Mouse (Mus musculus): ENCODE data around the gene Myt1. TPM values are rescaled to one million over a fixed set of nuclear protein-coding genes. Genes with fewer than 3 reads are reported as not detected.

Gene Myt1
- polyA plus RNA-seq, 1 experiment from 2014 or later = not detected

DNA sequence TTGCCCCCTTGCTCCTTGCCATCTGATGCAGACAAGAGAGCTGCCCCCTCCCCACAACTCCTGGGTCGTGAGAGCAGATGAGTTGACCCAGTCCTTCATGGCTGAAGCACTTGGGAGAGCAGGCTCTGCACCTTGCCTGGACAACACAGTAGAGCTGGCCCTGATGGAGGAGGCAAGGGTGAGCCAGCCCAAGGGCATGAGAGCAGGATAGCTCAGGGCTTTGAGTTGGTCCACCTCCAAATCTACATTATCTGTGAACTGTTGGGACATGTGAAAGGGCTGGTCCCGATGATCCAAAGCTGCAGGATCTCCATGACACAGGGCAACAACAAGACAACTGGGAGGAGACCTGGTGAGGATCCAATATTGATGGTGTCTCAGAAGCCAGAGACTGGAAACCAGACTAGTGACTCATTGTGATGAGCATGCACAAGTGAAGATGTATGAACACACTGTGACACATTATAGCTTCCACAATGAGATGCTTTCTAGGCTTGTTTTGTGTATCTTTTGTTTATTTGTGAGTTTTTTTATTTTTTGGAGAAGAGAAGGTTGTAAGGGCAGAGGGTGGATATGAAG lies 4.9 kb upstream of the Myt1 start:
- Histone ChIP-seq H3K4me2 (no peak overlapping the region), H3K27me3 (peaks cover under 1% of the 10 kb centered on the region; the same call in 1 of the 2 replicates), H3K4me3 (replicated peaks) (no peak overlapping the region), H3K4me1 (replicated peaks) (no peaks in the 10 kb centered on the region), H3K9ac (no peak overlapping the region), H3K36me3 (no peaks in the 10 kb centered on the region), H3K9me3 (replicated peaks) (no peaks in the 10 kb centered on the region), H3K27ac (no peak overlapping the region)
- ATAC-seq (ENCODE audit: low read depth) = no peak
- WGBS (ENCODE audit: insufficient replicate concordance) = 34% methylated on average over 2 of the region's 2 CpGs
- DNase-seq = no peak

DNA sequence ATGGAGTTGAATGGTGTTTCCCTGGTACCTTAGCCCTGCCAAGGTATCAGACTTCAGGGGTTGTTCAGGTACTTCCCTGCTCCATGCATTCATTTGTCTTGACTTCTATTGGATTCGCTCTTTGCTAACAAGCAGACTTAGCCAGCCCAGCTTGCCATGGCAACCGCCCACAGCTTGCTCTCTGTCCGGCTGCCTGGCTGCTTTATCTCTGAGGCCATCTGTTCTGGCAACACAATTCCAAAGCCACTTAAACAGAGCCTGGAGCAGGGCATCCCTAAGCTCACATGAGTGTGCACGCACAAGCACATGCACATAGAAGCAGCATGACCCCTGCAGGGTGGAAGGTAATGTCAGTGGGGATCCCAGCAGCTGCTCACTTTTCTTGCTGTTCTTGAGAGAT lies 4.1 kb upstream of the Myt1 start:
- WGBS (ENCODE audit: insufficient replicate concordance) = 30% methylated on average over 4 of the region's 4 CpGs
- no peak overlapping the region for H3K4me2 ChIP-seq
- H3K27ac ChIP-seq = no peak overlapping the region
- no peak overlapping the region for H3K4me3 ChIP-seq (replicated peaks)
- no peaks in the 10 kb centered on the region for H3K9me3 ChIP-seq (replicated peaks)
- ATAC-seq (ENCODE audit: low read depth) (no peak), DNase-seq (no peak)
- no peaks in the 10 kb centered on the region for H3K36me3 ChIP-seq
- peaks cover 9% of the 10 kb centered on the region; the same call in 1 of the 2 replicates for H3K27me3 ChIP-seq
- no peaks in the 10 kb centered on the region for H3K4me1 ChIP-seq (replicated peaks)
- H3K9ac ChIP-seq = no peak overlapping the region

DNA sequence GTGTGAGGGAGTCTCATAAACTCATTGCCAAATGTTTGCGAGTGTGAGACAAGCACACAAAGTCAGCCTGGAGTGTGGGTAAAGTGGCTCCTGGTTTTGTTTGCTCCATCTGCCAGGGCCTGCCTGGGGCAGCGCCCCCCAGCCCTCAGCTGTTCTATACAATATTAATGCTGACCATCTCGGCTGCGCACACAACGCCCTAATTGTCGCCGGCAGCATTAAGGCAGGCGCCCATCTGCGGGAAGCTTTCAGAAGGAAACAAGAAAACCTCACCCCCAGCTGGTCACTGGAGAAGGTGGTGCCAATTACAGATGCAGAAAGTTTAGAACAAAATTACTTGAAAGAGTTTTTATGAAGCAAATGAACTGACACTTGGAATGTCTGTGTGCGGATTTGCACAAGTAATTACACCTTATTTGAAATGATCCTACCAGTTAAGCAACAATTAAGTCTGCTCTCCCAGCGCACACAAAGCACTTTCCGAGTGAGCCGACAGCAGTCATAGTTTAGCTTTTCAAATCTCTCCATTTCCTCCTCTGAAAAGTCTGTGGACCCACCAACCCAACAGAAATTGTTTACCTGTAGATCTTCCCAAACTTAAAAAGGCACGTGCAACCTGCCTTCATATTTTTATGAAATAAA lies 875 bp downstream of the Myt1 start:
- Histone ChIP-seq H3K9me3 (replicated peaks) (no peaks in the 10 kb centered on the region), H3K4me3 (replicated peaks) (no peak overlapping the region), H3K36me3 (no peaks in the 10 kb centered on the region), H3K4me2 (no peak overlapping the region), H3K27ac (no peak overlapping the region), H3K4me1 (replicated peaks) (no peaks in the 10 kb centered on the region), H3K9ac (no peak overlapping the region), H3K27me3 (peaks cover 11% of the 10 kb centered on the region; the same call in 1 of the 2 replicates)
- DNase-seq (no peak), ATAC-seq (ENCODE audit: low read depth) (no peak)
- 36% methylated on average over 14 of the region's 14 CpGs for WGBS (ENCODE audit: insufficient replicate concordance)

DNA sequence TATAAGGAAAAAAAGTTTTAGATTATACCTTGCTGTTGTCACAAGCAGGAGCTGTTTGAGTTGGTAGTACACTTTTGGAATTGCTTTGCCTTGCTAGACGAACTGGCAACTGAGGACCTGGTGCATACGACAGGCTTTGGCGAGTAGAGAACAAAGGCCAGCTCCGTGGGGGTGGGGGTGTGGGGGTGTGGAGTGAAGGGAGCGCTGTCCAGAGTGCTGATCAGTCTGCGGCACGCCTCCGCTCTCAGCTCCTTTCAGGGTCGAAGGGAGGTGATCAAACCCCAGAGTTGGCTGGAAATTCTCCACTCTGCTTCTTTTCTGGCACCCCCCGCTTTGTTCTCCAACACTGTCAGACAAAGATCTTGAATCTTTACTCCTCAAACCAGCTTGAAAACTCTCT lies 1.5 kb downstream of the Myt1 start:
- H3K4me1 ChIP-seq (replicated peaks) = no peaks in the 10 kb centered on the region
- H3K9me3 ChIP-seq (replicated peaks) = no peaks in the 10 kb centered on the region
- no peak overlapping the region for H3K9ac ChIP-seq
- no peak overlapping the region for H3K4me3 ChIP-seq (replicated peaks)
- peaks cover 11% of the 10 kb centered on the region; the same call in 1 of the 2 replicates for H3K27me3 ChIP-seq
- no peak overlapping the region for H3K4me2 ChIP-seq
- no peak overlapping the region for H3K27ac ChIP-seq
- H3K36me3 ChIP-seq = no peaks in the 10 kb centered on the region
- ATAC-seq (ENCODE audit: low read depth) (no peak), DNase-seq (no peak)
- WGBS (ENCODE audit: insufficient replicate concordance) = 5% methylated on average over 10 of the region's 10 CpGs

DNA sequence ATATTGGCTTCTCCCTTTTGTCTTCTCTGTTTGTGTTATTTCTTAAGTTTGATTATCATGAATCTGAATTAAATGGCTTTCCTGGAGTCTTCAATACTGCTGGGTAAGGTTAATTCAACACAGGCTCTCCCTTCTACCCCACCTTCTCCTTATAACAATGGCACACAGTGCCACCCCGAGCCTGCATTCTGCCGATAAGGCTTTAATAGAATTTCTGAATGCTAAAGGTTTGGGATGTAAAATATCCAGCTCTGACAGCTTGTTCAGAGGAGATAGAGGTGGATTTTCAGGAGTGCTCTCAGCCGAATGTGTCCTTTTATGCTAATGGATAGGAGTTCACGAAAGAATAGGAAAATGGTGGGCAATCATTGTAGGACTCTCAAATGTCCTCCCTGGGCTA lies 2.1 kb downstream of the Myt1 start:
- no peak overlapping the region for H3K4me2 ChIP-seq
- H3K4me3 ChIP-seq (replicated peaks) = no peak overlapping the region
- WGBS (ENCODE audit: insufficient replicate concordance) = 52% methylated on average over 4 of the region's 4 CpGs
- DNase-seq (no peak), ATAC-seq (ENCODE audit: low read depth) (no peak)
- H3K27me3 ChIP-seq = peaks cover 11% of the 10 kb centered on the region; the same call in 1 of the 2 replicates
- no peaks in the 10 kb centered on the region for H3K36me3 ChIP-seq
- no peaks in the 10 kb centered on the region for H3K9me3 ChIP-seq (replicated peaks)
- H3K4me1 ChIP-seq (replicated peaks) = no peaks in the 10 kb centered on the region
- H3K9ac ChIP-seq = no peak overlapping the region
- no peak overlapping the region for H3K27ac ChIP-seq

DNA sequence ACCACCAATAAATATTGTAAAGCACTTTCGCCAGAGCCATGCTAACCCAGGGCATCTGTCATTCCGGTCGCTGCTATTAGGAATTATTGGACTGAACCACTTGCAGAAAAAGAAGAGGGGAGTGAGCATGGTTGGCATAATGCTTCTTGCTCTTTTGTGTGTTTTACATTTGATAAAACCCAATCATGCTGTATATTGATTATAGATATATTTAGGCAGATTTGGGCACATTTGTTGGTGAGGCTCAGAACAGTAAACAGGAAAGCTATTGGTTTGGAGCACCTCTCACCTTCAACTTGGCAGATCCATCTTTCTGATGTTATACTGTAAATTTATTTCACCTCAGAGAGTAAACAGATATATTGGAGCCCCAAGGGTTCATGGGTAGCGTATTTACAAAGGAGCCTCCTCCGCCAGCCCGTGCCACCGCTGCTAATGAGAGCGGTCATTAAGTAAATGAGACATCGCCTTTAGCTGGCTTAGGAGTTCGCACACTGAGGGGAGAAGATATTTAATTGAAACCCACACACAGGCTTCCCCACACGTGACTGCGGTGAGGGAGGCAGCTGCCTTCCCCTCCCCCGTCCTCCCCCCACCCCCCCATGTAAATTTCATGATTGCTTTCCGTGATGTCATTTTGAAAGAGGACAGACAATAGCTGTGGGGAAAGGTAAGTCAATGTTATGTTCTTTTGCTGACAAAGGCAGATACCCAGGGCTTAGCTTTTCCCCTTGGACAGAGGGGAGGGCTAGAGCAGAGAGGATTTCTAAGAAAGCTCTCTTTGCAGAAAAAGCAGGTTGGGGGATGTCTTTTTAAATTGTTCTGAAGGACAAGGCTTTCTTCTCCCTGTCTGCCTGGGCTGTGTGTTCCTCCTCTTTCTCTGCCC lies 3.8 kb downstream of the Myt1 start:
- no peaks in the 10 kb centered on the region for H3K4me1 ChIP-seq (replicated peaks)
- WGBS (ENCODE audit: insufficient replicate concordance) = 51% methylated on average over 14 of the region's 14 CpGs
- no peak overlapping the region for H3K4me2 ChIP-seq
- H3K9me3 ChIP-seq (replicated peaks) = no peaks in the 10 kb centered on the region
- ATAC-seq (ENCODE audit: low read depth) (no peak), DNase-seq (no peak)
- H3K27ac ChIP-seq = no peak overlapping the region
- peaks cover 11% of the 10 kb centered on the region; the same call in 1 of the 2 replicates for H3K27me3 ChIP-seq
- no peak overlapping the region for H3K9ac ChIP-seq
- H3K36me3 ChIP-seq = no peaks in the 10 kb centered on the region
- no peak overlapping the region for H3K4me3 ChIP-seq (replicated peaks)

DNA sequence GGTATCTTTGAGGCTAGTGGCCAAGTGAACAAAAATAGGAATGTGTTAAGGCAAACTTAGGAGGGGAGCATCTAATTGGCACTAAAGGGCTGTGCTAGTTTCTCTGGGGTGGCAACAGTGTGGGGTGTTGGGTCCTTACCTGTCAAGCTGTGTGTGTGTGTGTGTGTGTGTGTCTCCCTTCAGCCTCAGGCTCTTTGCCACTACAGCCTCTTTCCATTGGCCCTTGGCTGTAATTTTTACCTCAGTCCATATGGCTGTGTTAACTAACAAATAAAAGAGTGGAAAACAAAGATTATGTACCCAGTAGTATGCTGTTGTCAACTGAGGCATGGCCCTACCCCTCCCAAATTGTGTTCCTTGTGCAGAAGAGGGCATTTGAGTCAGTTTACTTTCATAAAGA lies 5.3 kb downstream of the Myt1 start:
- DNase-seq (no peak), ATAC-seq (ENCODE audit: low read depth) (no peak)
- peaks cover 8% of the 10 kb centered on the region; the same call in 1 of the 2 replicates for H3K27me3 ChIP-seq
- H3K4me3 ChIP-seq (replicated peaks) = no peak overlapping the region
- H3K4me2 ChIP-seq = no peak overlapping the region
- no peaks in the 10 kb centered on the region for H3K36me3 ChIP-seq
- no peaks in the 10 kb centered on the region for H3K9me3 ChIP-seq (replicated peaks)
- no peak overlapping the region for H3K27ac ChIP-seq
- no peaks in the 10 kb centered on the region for H3K4me1 ChIP-seq (replicated peaks)
- H3K9ac ChIP-seq = no peak overlapping the region

DNA sequence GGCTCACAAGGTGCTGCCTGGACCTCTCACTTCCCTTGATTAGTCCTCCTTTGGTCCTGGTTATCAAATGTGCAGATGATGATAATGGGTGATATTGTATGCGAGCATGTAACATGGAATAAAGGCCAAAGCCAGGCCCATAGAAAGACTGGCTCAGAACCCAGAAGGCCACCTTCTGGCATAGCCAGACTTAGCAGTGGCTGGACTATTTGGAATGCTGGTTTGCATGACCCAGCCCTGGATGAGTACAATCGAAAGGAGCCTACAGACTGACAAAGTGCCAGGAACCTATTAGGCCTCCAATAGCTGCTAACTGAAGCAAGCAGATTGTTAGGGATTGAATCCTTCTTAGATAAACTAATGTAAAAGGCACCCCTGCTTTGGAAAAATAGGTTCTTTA lies 6.3 kb downstream of the Myt1 start:
- ATAC-seq (ENCODE audit: low read depth) = no peak
- H3K27ac ChIP-seq = no peak overlapping the region
- H3K9ac ChIP-seq = no peak overlapping the region
- no peaks in the 10 kb centered on the region for H3K9me3 ChIP-seq (replicated peaks)
- no peaks in the 10 kb centered on the region for H3K4me1 ChIP-seq (replicated peaks)
- no peak for DNase-seq
- no peaks in the 10 kb centered on the region for H3K27me3 ChIP-seq
- H3K36me3 ChIP-seq = no peaks in the 10 kb centered on the region
- 56% methylated on average over 2 of the region's 2 CpGs for WGBS (ENCODE audit: insufficient replicate concordance)
- no peak overlapping the region for H3K4me3 ChIP-seq (replicated peaks)
- no peak overlapping the region for H3K4me2 ChIP-seq

DNA sequence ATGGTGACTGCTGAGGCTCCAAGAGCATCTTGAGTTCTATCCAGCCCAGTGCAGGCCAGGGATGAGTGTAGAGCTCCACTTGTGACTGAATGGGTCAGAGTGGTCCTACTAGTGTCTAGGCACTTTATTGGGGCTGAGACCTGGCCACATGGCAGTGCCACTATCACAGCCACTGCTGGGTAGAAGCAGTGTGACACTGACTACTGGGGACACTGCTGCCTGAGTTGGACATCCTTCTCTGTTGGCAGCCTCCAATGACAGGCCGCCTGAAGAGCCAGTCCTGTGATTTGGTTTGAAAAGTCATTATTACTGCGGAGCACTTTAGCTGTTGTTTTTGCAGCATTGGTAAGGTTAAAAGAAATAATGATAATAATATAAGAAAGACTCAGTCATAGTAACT lies 10.1 kb downstream of the Myt1 start:
- Histone ChIP-seq H3K9me3 (replicated peaks) (no peaks in the 10 kb centered on the region), H3K27ac (no peak overlapping the region), H3K4me2 (no peak overlapping the region), H3K36me3 (no peaks in the 10 kb centered on the region), H3K9ac (no peak overlapping the region), H3K4me1 (replicated peaks) (no peaks in the 10 kb centered on the region), H3K4me3 (replicated peaks) (no peak overlapping the region), H3K27me3 (no peaks in the 10 kb centered on the region)
- WGBS (ENCODE audit: insufficient replicate concordance) = 62% methylated on average over 2 of the region's 2 CpGs
- ATAC-seq (ENCODE audit: low read depth) (no peak), DNase-seq (no peak)

DNA sequence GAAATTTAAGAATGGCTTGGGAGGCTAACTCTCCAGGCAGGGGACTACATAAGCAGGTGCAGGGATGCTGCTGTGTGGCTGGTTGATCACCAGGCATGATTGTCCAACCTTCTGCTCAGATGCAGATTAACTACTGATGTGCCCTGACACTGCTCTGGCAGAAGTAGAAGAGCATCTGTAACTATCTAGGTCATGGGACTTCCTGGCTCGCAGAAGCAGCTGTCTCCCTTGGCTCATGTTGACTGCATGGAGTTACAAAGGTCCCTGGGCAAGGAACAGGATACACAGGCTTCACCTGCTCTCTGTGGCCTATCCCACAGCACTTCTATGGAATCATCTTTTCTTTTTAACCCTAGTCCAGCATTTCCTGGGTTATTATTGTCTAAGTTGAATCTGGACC lies 12.7 kb downstream of the Myt1 start:
- Histone ChIP-seq H3K4me2 (no peak overlapping the region), H3K9me3 (replicated peaks) (no peaks in the 10 kb centered on the region), H3K4me3 (replicated peaks) (no peak overlapping the region), H3K9ac (no peak overlapping the region), H3K27me3 (no peaks in the 10 kb centered on the region), H3K27ac (no peak overlapping the region), H3K4me1 (replicated peaks) (no peaks in the 10 kb centered on the region), H3K36me3 (no peaks in the 10 kb centered on the region)
- ATAC-seq (ENCODE audit: low read depth) (no peak), DNase-seq (no peak)
- 38% methylated on average over 1 of the region's 1 CpGs for WGBS (ENCODE audit: insufficient replicate concordance)

DNA sequence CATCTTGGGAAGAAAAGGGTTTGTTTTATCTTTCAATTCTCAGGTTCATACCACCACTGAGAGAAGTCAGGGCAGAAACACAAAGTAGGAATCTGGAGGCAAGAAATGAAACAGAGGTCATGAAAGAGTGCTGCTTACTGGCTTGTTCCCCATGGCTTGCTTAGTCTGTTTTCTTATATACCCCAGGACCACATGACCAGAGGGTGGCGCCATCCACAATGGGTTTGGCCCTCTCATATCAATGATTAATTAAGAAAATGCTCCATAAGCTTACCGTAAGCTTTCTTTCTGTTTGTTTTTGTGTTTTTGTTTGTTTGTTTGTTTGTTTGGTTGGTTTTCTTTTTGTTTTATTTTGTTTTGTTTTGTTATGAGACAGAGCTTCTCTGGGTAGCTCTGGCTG lies 14.6 kb downstream of the Myt1 start:
- ATAC-seq (ENCODE audit: low read depth) (no peak), DNase-seq (no peak)
- Histone ChIP-seq H3K27me3 (no peaks in the 10 kb centered on the region), H3K4me3 (replicated peaks) (no peak overlapping the region), H3K4me1 (replicated peaks) (no peaks in the 10 kb centered on the region), H3K27ac (no peak overlapping the region), H3K4me2 (no peak overlapping the region), H3K9me3 (replicated peaks) (no peaks in the 10 kb centered on the region), H3K36me3 (no peaks in the 10 kb centered on the region), H3K9ac (no peak overlapping the region)
- WGBS (ENCODE audit: insufficient replicate concordance) = 43% methylated on average over 2 of the region's 2 CpGs
